Mouse (Mus musculus): ENCODE data around the gene Cnbp.
A peak's percentile ranks its signal among the peaks of the same experiment; 100 is the strongest.

Cnbp gene

GRCm38 (mm10) chr6:87850900-87851614 is at the start of gene Cnbp:
Gene Cnbp (minus strand): TSS chr6:87851106.
- DNase-seq (ENCODE audit: low spot score in 2 of 2), result peak; percentile 95 to 96

DNA sequence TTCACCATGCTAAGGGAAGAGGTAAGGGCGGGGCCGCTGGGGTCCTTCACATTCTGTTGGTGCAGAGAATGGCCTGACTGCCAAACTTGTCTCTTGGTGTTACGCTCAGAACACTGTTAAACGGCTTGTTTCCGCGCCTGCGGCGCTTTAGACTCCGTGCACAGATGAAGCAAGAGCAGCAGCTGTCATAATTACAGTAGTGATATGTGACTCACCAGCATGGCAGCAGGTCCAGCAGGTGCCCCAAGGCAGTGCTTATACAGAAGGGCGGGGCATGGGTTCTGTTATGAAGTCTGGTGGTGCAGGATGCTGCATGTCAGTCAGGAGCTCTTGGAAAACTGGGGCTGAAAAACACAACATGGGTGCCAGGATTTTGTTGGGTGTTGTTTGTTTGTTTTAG is 47.1 kb upstream of the Cnbp start:
- no peak for DNase-seq (ENCODE audit: low spot score in 2 of 2)

DNA sequence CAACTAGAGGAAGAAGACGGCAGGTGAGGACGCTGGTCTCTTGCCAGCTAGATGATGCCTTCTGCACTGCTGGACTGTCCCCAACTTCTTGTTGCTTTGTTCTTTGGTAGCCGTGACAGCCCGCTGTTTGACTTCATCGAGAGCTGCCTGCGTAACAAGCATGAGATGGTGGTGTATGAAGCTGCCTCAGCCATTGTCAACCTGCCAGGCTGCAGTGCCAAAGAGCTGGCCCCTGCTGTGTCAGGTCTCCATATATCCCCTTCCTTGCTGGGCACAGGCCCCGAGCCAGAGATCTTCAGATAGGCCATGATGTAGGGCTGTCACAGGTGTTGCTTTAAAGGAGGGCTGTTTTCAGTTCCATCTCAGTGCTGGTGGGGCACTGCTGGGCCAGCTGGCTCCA is 43.0 kb upstream of the Cnbp start:
- no peak for DNase-seq (ENCODE audit: low spot score in 2 of 2)

DNA sequence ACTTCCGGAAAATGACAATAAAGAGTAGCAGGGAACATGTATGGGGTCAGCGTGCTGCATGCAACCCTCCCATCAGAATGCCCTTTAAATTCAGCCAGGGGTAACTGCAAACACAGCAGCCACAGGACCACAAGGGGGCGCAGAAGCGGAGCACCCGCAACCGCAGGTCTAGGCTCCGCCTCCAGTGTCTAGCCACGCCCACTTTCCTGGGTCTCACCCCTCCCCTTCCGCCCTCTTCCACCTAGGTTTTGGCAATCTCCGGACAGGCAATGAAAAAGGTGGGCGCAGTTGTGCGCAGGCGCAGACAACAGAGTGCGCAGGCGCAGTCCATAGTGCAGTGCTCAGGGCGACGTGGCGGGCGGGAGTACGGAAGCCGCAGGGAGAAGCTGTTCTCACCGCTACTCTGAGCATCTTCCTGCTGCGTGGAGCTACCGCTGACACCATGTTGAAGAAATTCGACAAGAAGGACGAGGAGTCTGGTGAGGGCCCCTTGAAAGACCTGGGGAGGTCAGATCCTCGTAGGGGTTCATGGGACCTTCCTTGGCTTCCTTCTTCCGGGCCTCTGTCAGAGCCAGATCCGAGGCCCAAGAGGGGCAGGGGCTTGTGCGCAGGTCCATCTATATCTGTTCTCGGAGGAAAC is 36.8 kb upstream of the Cnbp start, which contains the start of gene Copg1:
TSS of gene Copg1 (plus strand) at position 221 of the 640 bp plus-strand sequence.
- DNase-seq (ENCODE audit: low spot score in 2 of 2), result peak; percentile 100

DNA sequence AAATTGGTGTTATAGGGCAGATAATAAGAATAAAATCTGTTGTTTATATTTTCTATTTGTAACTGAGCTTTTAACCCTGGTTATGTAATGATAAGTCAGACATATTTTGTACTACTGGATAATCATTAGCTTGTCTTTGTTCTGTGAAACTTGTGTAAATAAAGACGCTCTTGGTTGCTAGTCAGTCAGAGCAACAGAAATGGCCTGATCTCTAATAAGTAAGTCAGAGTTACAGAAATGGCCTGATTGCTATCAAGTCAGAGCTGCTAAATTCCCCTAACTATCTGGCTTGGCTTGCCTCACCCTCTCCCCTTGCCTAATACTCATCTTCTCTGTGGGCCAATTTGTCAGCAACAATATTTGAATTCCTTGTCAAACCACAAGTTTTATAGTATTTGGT is 35.8 kb upstream of the Cnbp start:
- DNase-seq (ENCODE audit: low spot score in 2 of 2), result no peak

DNA sequence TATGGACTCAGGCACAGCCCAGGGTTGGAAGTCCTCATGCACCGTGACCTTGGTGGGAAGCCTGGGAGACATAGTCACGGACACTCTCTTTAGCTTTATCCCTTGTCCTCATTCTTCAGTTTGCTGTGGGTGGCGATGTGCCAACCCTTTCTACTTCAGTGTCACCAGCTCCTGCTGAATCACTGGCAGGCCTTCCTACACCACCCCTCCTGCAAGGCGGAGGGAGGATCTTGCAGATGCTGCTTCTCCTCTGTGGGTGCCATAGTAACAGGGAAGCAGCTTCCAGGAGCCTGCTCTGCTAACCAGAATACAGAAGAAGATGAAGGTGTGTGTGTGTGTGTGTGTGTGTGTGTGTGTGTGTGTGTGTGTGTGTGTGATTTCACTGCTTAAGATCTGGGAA is 31.9 kb upstream of the Cnbp start:
- no peak for DNase-seq (ENCODE audit: low spot score in 2 of 2)

- no peak for DNase-seq (ENCODE audit: low spot score in 2 of 2)
Observed at GRCm38 (mm10) chr6:87882221-87882620, 31.3 kb upstream of the Cnbp start.

- no peak for DNase-seq (ENCODE audit: low spot score in 2 of 2)
Observed at GRCm38 (mm10) chr6:87879628-87880027, 28.7 kb upstream of the Cnbp start.

GRCm38 (mm10) chr6:87879010-87879409 is 28.1 kb upstream of the Cnbp start:
- DNase-seq (ENCODE audit: low spot score in 2 of 2), result no peak

DNA sequence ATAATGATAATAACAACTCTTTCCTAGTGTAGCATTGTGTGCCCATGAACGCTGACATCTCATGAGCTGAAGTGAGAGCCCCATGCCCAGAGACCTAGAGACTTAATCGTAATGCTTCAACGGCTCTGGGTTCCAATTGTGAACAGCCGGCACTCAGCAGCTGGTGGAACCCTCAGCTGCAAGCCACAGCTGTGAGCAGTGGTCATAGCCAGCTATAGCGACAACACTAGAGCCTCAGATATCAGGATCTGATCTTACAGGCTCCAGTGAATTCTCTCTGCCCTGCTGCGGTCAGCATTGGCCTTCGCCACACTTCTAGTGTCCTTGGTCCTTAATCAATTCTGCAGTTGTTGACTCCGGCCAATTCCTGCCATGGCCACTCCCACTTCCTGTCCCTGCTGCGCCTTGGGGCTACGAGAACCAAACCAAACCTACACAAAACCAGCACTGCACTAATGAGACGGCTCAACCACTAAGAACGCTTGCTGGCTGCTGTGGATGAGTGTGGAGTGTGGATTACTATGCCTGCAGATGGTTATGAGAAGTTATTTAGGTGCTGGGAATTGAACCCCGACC is 25.2 kb upstream of the Cnbp start:
- no peak for DNase-seq (ENCODE audit: low spot score in 2 of 2)

DNA sequence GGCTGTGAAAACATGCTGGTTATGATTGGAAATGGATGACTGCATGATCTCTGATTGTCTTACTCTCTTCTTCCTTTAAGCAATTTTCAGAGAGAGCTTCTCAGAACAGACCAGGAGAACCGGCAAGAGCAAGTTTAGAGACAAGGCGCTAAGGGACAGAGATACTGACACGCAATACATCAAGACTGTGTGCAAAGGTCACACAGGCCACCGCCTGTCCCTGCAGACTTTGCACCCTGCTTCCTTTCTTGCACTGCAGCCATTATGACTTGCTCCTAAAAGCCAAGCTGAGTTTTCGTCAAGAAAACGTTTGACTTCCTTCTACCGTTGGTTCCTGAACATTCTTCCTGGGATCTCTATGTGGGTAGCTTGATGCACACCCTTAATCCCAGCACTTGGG is 24.7 kb upstream of the Cnbp start:
- DNase-seq (ENCODE audit: low spot score in 2 of 2), result no peak

DNA sequence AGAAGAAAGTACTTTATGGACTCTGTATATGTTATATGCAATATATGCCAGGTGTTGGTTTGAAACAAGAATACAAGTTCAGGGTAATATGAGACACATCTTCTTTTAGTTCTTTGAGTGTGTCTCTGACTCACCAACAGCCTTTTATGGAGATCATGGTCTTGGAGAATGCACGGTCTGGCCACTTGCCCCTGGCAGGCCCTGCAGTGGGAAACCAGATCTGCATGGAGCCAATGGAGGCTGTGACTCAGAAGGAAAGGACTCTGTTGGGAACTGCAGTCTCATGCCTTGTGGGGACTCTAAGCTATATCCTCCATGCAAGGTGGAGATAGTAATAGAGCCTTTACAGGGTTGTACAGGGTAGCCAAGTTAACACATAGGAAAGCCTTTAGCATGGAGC is 24.2 kb upstream of the Cnbp start:
- DNase-seq (ENCODE audit: low spot score in 2 of 2), result no peak

GRCm38 (mm10) chr6:87873963-87874362 is 23.1 kb upstream of the Cnbp start:
- DNase-seq (ENCODE audit: low spot score in 2 of 2), result no peak

GRCm38 (mm10) chr6:87873104-87873503 is 22.2 kb upstream of the Cnbp start:
- no peak for DNase-seq (ENCODE audit: low spot score in 2 of 2)

DNA sequence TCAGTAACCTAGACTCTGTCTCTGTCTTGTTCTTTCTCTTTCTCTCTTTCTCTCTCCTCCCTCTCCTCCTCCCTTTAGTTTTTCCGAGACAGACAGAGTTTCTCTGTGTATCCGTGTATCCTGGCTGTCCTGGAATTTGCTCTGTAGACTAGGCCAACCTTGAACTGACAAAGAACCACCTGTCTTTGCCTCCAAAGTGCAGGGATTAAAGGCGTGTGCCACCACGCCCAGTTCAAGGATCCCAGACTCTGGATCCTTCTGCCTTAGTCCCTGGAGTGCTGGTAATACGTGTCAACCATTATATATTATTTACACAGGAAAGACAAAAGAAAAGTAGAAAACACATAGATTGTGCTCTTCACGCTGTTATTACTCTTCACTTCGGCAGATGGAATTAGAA is 20.3 kb upstream of the Cnbp start:
- no peak for DNase-seq (ENCODE audit: low spot score in 2 of 2)

- no peak for DNase-seq (ENCODE audit: low spot score in 2 of 2)
Observed at GRCm38 (mm10) chr6:87870440-87870839, 19.5 kb upstream of the Cnbp start.

GRCm38 (mm10) chr6:87868871-87869506 is 18.1 kb upstream of the Cnbp start:
- no peak for DNase-seq (ENCODE audit: low spot score in 2 of 2)

DNA sequence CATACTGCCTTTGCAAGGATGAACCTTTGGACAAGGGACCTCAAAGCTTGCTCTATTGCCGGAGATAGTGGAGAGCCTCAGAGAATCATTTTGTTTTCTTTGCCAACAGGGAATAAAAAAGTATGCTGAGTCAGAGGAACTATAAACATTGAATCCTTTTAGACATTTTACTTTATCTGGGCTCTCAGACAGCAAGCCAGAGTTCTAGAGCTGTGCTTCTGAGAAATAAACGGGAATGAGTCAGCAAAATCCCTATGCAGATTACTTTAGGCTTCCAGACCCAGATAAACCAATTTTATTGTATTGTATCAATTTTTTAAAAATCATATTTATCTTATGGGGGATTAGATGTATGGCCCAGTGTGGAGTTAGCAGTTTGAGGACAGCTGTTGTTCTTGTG is 16.4 kb upstream of the Cnbp start:
- DNase-seq (ENCODE audit: low spot score in 2 of 2), result no peak

DNA sequence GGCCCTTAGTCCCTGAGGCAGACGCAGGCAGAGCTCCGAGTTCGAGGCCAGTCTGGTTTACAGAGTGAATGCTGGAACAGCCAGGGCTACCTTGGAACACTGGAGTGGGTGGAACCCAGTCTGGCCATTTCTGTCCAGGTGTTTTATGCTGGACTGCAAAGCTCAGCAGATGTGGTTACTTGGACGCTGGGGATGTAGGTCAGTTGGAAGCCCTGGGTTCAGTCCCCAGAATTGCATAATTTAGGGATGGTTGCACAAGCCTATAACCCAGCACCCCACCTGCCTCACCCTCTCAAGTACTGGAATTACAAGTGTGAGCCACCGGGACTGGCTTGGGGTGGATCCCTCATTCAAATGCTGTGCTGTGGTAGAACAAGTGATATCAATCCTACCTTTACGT is 15.3 kb upstream of the Cnbp start:
- no peak for DNase-seq (ENCODE audit: low spot score in 2 of 2)

- no peak for DNase-seq (ENCODE audit: low spot score in 2 of 2)
Observed at GRCm38 (mm10) chr6:87857071-87857470, 6.2 kb upstream of the Cnbp start.

- no peak for DNase-seq (ENCODE audit: low spot score in 2 of 2)
Observed at GRCm38 (mm10) chr6:87853446-87853845, 2.5 kb upstream of the Cnbp start.

GRCm38 (mm10) chr6:87851871-87852270 is 965 bp upstream of the Cnbp start:
- DNase-seq (ENCODE audit: low spot score in 2 of 2), result no peak
